Mouse (Mus musculus) Muller cell, postnatal 12 days (primary cell): ENCODE measurements at regions not wholly inside any gene's neighbourhood (a gene's known extent, or its start where the extent isn't known, plus 50 kb on each side); places are given as distances from the start of the nearest gene placed in this dataset.
"Not testable (repeated sequence)": the region's sequence is repeated elsewhere in the genome, so short reads cannot be mapped to it uniquely, and the experiment has no call there.

Experiments
- DNase-seq: peaks from one replicate; pipeline ENCODE4 v3.0.0-alpha.2; 2015; ENCODE audit errors: inconsistent ontology term

GRCm38 (mm10) chr1:35162506-35162905 is 312.7 kb downstream of the Plekhb2 start:
- no peak for DNase-seq

GRCm38 (mm10) chr1:35200656-35201055 is 350.9 kb downstream of the Plekhb2 start:
- DNase-seq, result no peak

- no peak for DNase-seq
These were observed 351.5 kb downstream of the Plekhb2 start for GRCm38 (mm10) chr1:35201083-35201879.

GRCm38 (mm10) chr1:35201880-35202220 is 352.1 kb downstream of the Plekhb2 start:
- no peak for DNase-seq

GRCm38 (mm10) chr1:35202551-35202950 is 352.8 kb downstream of the Plekhb2 start:
- DNase-seq, result no peak

GRCm38 (mm10) chr1:35206834-35207529 is 357.2 kb downstream of the Plekhb2 start:
- DNase-seq, result no peak

- DNase-seq, result no peak
These were observed 362.5 kb downstream of the Plekhb2 start for GRCm38 (mm10) chr1:35212111-35212891.

- no peak for DNase-seq
These were observed 364.1 kb downstream of the Plekhb2 start for GRCm38 (mm10) chr1:35213875-35214274.

GRCm38 (mm10) chr1:35216411-35216810 is 366.6 kb downstream of the Plekhb2 start:
- DNase-seq, result no peak

GRCm38 (mm10) chr1:35220215-35220614 is 370.4 kb downstream of the Plekhb2 start:
- not testable (repeated sequence) for DNase-seq

GRCm38 (mm10) chr1:35220751-35221150 is 371.0 kb downstream of the Plekhb2 start:
- DNase-seq, result no peak

GRCm38 (mm10) chr1:35232592-35232991 is 382.8 kb downstream of the Plekhb2 start:
- DNase-seq, result peak; percentile 32

GRCm38 (mm10) chr1:35238139-35238538 is 388.4 kb downstream of the Plekhb2 start:
- DNase-seq, result no peak

- DNase-seq, result no peak
These were observed 393.1 kb downstream of the Plekhb2 start for GRCm38 (mm10) chr1:35242849-35243248.

- no peak for DNase-seq
These were observed 393.6 kb downstream of the Plekhb2 start for GRCm38 (mm10) chr1:35243339-35243738.

GRCm38 (mm10) chr1:35265125-35265524 is 415.3 kb downstream of the Plekhb2 start:
- peak; percentile 27 for DNase-seq

- DNase-seq, result no peak
These were observed 416.9 kb downstream of the Plekhb2 start for GRCm38 (mm10) chr1:35266626-35267025.

- DNase-seq, result no peak
These were observed 418.1 kb downstream of the Plekhb2 start for GRCm38 (mm10) chr1:35267883-35268282.

- no peak for DNase-seq
These were observed 425.2 kb downstream of the Plekhb2 start for GRCm38 (mm10) chr1:35274978-35275377.
